Mouse (Mus musculus): ENCODE data around the gene Nkiras2.
"Not testable (repeated sequence)": the region's sequence is repeated elsewhere in the genome, so short reads cannot be mapped to it uniquely, and the experiment has no call there.

The Nkiras2 gene
- long read RNA-seq, experiment 1, transcript Nkiras2-201 (4 exons, 2,097 nt), result major isoform, 21 of 27 reads
- long read RNA-seq, experiment 1, partial matches to known transcripts, result 2 of 27 reads
- long read RNA-seq, experiment 1, other reads (novel, unspliced or antisense), result 4 of 27 reads
- long read RNA-seq, experiment 2, transcript Nkiras2-201 (4 exons, 2,097 nt), result major isoform, 29 of 37 reads
- long read RNA-seq, experiment 2, partial matches to known transcripts, result 4 of 37 reads
- long read RNA-seq, experiment 2, other reads (novel, unspliced or antisense), result 4 of 37 reads

GRCm38 (mm10) chr11:100618761-100619484 is at the start of gene Nkiras2:
Gene Nkiras2, plus strand, starts transcription at chr11:100619244.
- intact Hi-C loops (cut with DNase I), result no loop called here

- intact Hi-C loops (cut with DNase I), result loop anchor here (5.0 kb wide), 3 partner anchors 53 to 393 kb away; partner anchors contain the start of genes Dhx58 and Dnajc7
Measured at GRCm38 (mm10) chr11:100569789-100570188, 49.3 kb upstream of the Nkiras2 start.

GRCm38 (mm10) chr11:100570430-100571201 is 48.4 kb upstream of the Nkiras2 start:
- intact Hi-C loops (cut with DNase I), result loop anchor here (5.0 kb wide), 2 partner anchors 52 to 132 kb away; partner anchors contain the start of genes Dhx58 and Dnajc7

- intact Hi-C loops (cut with DNase I), result loop anchor here (5.0 kb wide), 2 partner anchors 51 to 131 kb away; partner anchors contain the start of genes Dhx58 and Dnajc7
Measured at GRCm38 (mm10) chr11:100571202-100571567, 47.9 kb upstream of the Nkiras2 start.

GRCm38 (mm10) chr11:100574188-100574587 is 44.9 kb upstream of the Nkiras2 start:
- intact Hi-C loops (cut with DNase I), result loop anchor here (5.0 kb wide), 2 partner anchors 48 to 128 kb away; partner anchors contain the start of genes Dhx58 and Dnajc7

- intact Hi-C loops (cut with DNase I), result loop anchor here (5.0 kb wide), 3 partner anchors 37 to 127 kb away; partner anchors contain the start of genes Dhx58 and Dnajc7
Measured at GRCm38 (mm10) chr11:100574708-100575483, 44.1 kb upstream of the Nkiras2 start, which contains the start of gene Cnp. Gene Cnp, plus strand, starts transcription at chr11:100574904.

- intact Hi-C loops (cut with DNase I), result loop anchor here (5.0 kb wide), 1 partner anchor 37 kb away; no protein-coding TSS in a partner anchor
Measured at GRCm38 (mm10) chr11:100575484-100575855, 43.6 kb upstream of the Nkiras2 start.

- intact Hi-C loops (cut with DNase I), result loop anchor here (5.0 kb wide), 1 partner anchor 36 kb away; no protein-coding TSS in a partner anchor
Measured at GRCm38 (mm10) chr11:100576256-100576655, 42.8 kb upstream of the Nkiras2 start.

- intact Hi-C loops (cut with DNase I), result loop anchor here (5.0 kb wide), 1 partner anchor 34 kb away; no protein-coding TSS in a partner anchor
Measured at GRCm38 (mm10) chr11:100577852-100578599, 41.0 kb upstream of the Nkiras2 start.

GRCm38 (mm10) chr11:100579116-100579799 is 39.8 kb upstream of the Nkiras2 start:
- intact Hi-C loops (cut with DNase I), result loop anchor here (5.0 kb wide), 1 partner anchor 33 kb away; no protein-coding TSS in a partner anchor

GRCm38 (mm10) chr11:100580275-100580674 is 38.8 kb upstream of the Nkiras2 start:
- intact Hi-C loops (cut with DNase I), result no loop called here

GRCm38 (mm10) chr11:100581756-100582155 is 37.3 kb upstream of the Nkiras2 start:
- intact Hi-C loops (cut with DNase I), result no loop called here

- intact Hi-C loops (cut with DNase I), result not testable (repeated sequence)
Measured at GRCm38 (mm10) chr11:100582413-100582812, 36.6 kb upstream of the Nkiras2 start.

GRCm38 (mm10) chr11:100582836-100583235 is 36.2 kb upstream of the Nkiras2 start:
- intact Hi-C loops (cut with DNase I), result no loop called here

GRCm38 (mm10) chr11:100584561-100584961 is 34.5 kb upstream of the Nkiras2 start:
- intact Hi-C loops (cut with DNase I), result no loop called here

- intact Hi-C loops (cut with DNase I), result no loop called here
Measured at GRCm38 (mm10) chr11:100585148-100585547, 33.9 kb upstream of the Nkiras2 start.

GRCm38 (mm10) chr11:100588462-100588861 is 30.6 kb upstream of the Nkiras2 start:
- intact Hi-C loops (cut with DNase I), result no loop called here

GRCm38 (mm10) chr11:100592346-100593046 is 26.5 kb upstream of the Nkiras2 start:
- intact Hi-C loops (cut with DNase I), result no loop called here

Data from adrenal gland (tissue).